In the genomic region with DNA sequence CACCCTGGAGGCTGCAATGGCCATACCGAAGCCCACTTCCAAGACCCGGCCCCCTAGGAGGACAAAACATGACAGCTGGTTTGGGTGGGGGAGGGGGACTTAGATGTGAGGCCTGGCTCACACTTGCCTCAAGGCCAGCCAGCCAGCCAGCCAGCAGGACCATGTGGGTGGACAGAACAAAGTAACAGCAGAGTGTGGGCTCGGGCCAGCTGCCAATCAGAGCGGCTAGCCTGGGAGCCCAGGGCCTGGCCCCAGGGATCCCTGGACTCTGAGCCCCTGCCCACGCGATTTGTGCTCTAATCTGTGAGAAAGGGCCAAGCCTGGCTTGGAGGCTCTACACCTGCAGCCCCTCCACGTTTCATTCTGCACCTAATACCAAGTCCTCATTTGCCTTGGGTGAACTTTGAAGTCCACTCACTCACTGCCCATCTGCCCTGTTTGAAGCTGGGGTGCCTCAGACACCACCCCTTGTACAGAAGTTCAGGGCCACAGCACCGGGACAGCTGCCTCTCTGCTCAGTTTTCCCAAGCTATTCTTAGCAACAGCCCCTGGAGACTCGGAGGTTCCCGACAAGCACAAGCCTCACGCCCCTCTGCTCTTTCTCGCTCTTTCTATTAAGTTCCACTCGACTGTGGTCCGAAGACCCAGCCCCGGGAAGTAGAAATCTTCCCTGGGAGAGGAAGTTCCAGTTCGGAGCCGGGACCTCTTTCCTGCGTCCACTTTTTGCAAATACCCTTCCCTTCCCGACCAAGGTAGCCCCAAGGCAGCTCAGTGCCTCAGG, we compare ENCODE assay signal across 8 mouse cellular contexts. TPM values are rescaled to one million over a fixed set of nuclear protein-coding genes. Genes with fewer than 3 reads are reported as not detected.
DNase-seq lines count a peak whose midpoint lies in the region; ATAC-seq and TF ChIP-seq lines count a peak whose summit lies in the region.

No protein-coding gene starts in this region.

- H3K27me3 ChIP-seq in embryonic facial prominence, embryonic 10.5 days (replicated peaks; ENCODE audit: low read depth, poor library complexity, severe bottlenecking) = peaks cover 10% of the 10 kb centered on the region; the same call in 1 of the 2 replicates
- no peaks in the 10 kb centered on the region for H3K27me3 ChIP-seq in limb, embryonic 14.5 days (ENCODE audit: control insufficient read depth, insufficient read depth, low read length)
- H3K27me3 ChIP-seq in neural tube, embryonic 11.5 days (ENCODE audit: control insufficient read depth, insufficient read depth, low read length) = no peaks in the 10 kb centered on the region

- DNase-seq in lung, adult 2 months = no peak
- no peak for DNase-seq in lung, postnatal 25 days (ENCODE audit: low spot score)
- DNase-seq in embryonic facial prominence, embryonic 10.5 days (ENCODE audit: low spot score) = peak; percentile 58
- peak; percentile 58 to 69 for DNase-seq in heart, adult 18-20 months
- peak; percentile 88 for DNase-seq in kidney, adult 9 months
- DNase-seq in limb, embryonic 14.5 days (ENCODE audit: low spot score) = peak; percentile 44
- DNase-seq in neural tube, embryonic 11.5 days (ENCODE audit: low spot score) = peak; percentile 63
- DNase-seq in spleen, adult 12 weeks (ENCODE audit: low spot score) = no peak

- 11% methylated on average over 19 of the region's 19 CpGs for WGBS in lung, adult 2 months
- 9% methylated on average over 19 of the region's 19 CpGs for WGBS in embryonic facial prominence, embryonic 10.5 days
- WGBS in limb, embryonic 14.5 days = 8% methylated on average over 19 of the region's 19 CpGs
- 9% methylated on average over 19 of the region's 19 CpGs for WGBS in neural tube, embryonic 11.5 days

- H3K9me3 ChIP-seq in embryonic facial prominence, embryonic 10.5 days = no peaks in the 10 kb centered on the region
- H3K9me3 ChIP-seq in limb, embryonic 14.5 days (ENCODE audit: control insufficient read depth, low read length) = no peaks in the 10 kb centered on the region
- H3K9me3 ChIP-seq in neural tube, embryonic 11.5 days (ENCODE audit: control insufficient read depth, low read length) = no peaks in the 10 kb centered on the region

- H3K9ac ChIP-seq in limb, embryonic 14.5 days (ENCODE audit: low read depth, low read length, severe bottlenecking) = peak overlapping the region; percentile 50
- peak overlapping the region; percentile 48 for H3K9ac ChIP-seq in neural tube, embryonic 11.5 days (ENCODE audit: low read length)

- H3K4me2 ChIP-seq in limb, embryonic 14.5 days (replicated peaks; ENCODE audit: low read depth, low read length, severe bottlenecking) = peak overlapping the region; percentile 90
- H3K4me2 ChIP-seq in neural tube, embryonic 11.5 days (ENCODE audit: low read depth) = peak overlapping the region; percentile 65

- peak overlapping the region; percentile 89 for H3K27ac ChIP-seq in embryonic facial prominence, embryonic 10.5 days (replicated peaks)
- peak overlapping the region; percentile 95 for H3K27ac ChIP-seq in limb, embryonic 14.5 days (replicated peaks; ENCODE audit: low read depth, low read length)
- peak overlapping the region; percentile 90 for H3K27ac ChIP-seq in neural tube, embryonic 11.5 days (ENCODE audit: low read depth, low read length)

- H3K4me3 ChIP-seq in lung, adult 2 months (replicated peaks; ENCODE audit: extremely low read depth, low read depth, low read length) = peak overlapping the region; percentile 61
- H3K4me3 ChIP-seq in embryonic facial prominence, embryonic 10.5 days = peak overlapping the region; percentile 67
- H3K4me3 ChIP-seq in limb, embryonic 14.5 days (replicated peaks; ENCODE audit: low read length) = peak overlapping the region; percentile 53
- H3K4me3 ChIP-seq in neural tube, embryonic 11.5 days (ENCODE audit: low read depth, low read length) = peak overlapping the region; percentile 43

- TF ChIP-seq POLR2A in lung, adult 2 months (IDR thresholded peaks at IDR 0.05; ENCODE audit: borderline replicate concordance, extremely low read depth, low read depth, low read length) = no peak
- no peak for TF ChIP-seq POLR2A in limb, embryonic 14.5 days (IDR thresholded peaks at IDR 0.05; ENCODE audit: borderline replicate concordance, extremely low read depth, insufficient read depth, insufficient read length)

- no peak for ATAC-seq in limb, embryonic 14.5 days (ENCODE audit: low FRiP score, low read depth)
- no peak for ATAC-seq in neural tube, embryonic 11.5 days (ENCODE audit: insufficient read depth, low FRiP score, low TSS enrichment)

- peaks cover 45% of the 10 kb centered on the region for H3K36me3 ChIP-seq in embryonic facial prominence, embryonic 10.5 days (replicated peaks)
- peaks cover 37% of the 10 kb centered on the region for H3K36me3 ChIP-seq in limb, embryonic 14.5 days (ENCODE audit: control insufficient read depth, insufficient read depth, low read length)
- H3K36me3 ChIP-seq in neural tube, embryonic 11.5 days (ENCODE audit: control insufficient read depth, insufficient read depth, low read length) = peaks cover 9% of the 10 kb centered on the region

- peaks cover 7% of the 10 kb centered on the region; the same call in 1 of the 2 replicates for H3K4me1 ChIP-seq in lung, adult 2 months (ENCODE audit: control insufficient read depth, insufficient read depth, low read length)
- peaks cover 46% of the 10 kb centered on the region for H3K4me1 ChIP-seq in embryonic facial prominence, embryonic 10.5 days
- peaks cover 13% of the 10 kb centered on the region for H3K4me1 ChIP-seq in limb, embryonic 14.5 days (ENCODE audit: control insufficient read depth, insufficient read depth, low read length)
- H3K4me1 ChIP-seq in neural tube, embryonic 11.5 days (ENCODE audit: control insufficient read depth, insufficient read depth, low read length) = peaks cover 15% of the 10 kb centered on the region

- TF ChIP-seq CTCF in lung, adult 2 months (IDR thresholded peaks at IDR 0.05; ENCODE audit: insufficient read depth, low read length) = no peak

RNA-seq across cellular contexts. Expression of gene Gamt, which starts 0.8 kb away (rescaled TPM):
- 26.4 and 29.7 TPM in 2 replicates for polyA plus RNA-seq in lung, adult 2 months (2012; rRNA removed)
- polyA plus RNA-seq in embryonic facial prominence, embryonic 10.5 days (2016; fragmentation: Nextera tagmentation; extraction: Ambion mirVana) = 24.4 and 25.0 TPM in 2 replicates
- total RNA-seq in heart, adult 18-20 months (2021) = 10 to 100 TPM in 1 of 2 experiments, 1 to 10 TPM in 1; 8.9 to 14.8 TPM
- 74.1 and 80.5 TPM in 2 replicates for polyA plus RNA-seq in limb, embryonic 14.5 days (2012; rRNA removed)
- 75.7 and 90.8 TPM in 2 replicates for polyA plus RNA-seq in limb, embryonic 14.5 days (2014; fragmentation: Nextera tagmentation; extraction: Ambion mirVana)
- polyA plus RNA-seq in neural tube, embryonic 11.5 days (2014; fragmentation: Nextera tagmentation; extraction: Ambion mirVana) = 35.1 and 37.7 TPM in 2 replicates

RNA-seq across cellular contexts. Expression of gene Dazap1, which starts 1.2 kb away (rescaled TPM):
- 65.9 and 68.5 TPM in 2 replicates for polyA plus RNA-seq in lung, adult 2 months (2012; rRNA removed)
- 56.2 and 58.5 TPM in 2 replicates for polyA plus RNA-seq in embryonic facial prominence, embryonic 10.5 days (2016; fragmentation: Nextera tagmentation; extraction: Ambion mirVana)
- total RNA-seq in heart, adult 18-20 months (2021) = 10 to 100 TPM; 46.9 to 58.8 TPM
- 243 and 272 TPM in 2 replicates for polyA plus RNA-seq in limb, embryonic 14.5 days (2012; rRNA removed)
- 46.1 and 50.7 TPM in 2 replicates for polyA plus RNA-seq in limb, embryonic 14.5 days (2014; fragmentation: Nextera tagmentation; extraction: Ambion mirVana)
- 49.8 and 51.9 TPM in 2 replicates for polyA plus RNA-seq in neural tube, embryonic 11.5 days (2014; fragmentation: Nextera tagmentation; extraction: Ambion mirVana)

RNA-seq across cellular contexts. Expression of gene Ndufs7, which starts 11.1 kb away (rescaled TPM):
- 421 and 497 TPM in 2 replicates for polyA plus RNA-seq in lung, adult 2 months (2012; rRNA removed)
- 303 and 309 TPM in 2 replicates for polyA plus RNA-seq in embryonic facial prominence, embryonic 10.5 days (2016; fragmentation: Nextera tagmentation; extraction: Ambion mirVana)
- total RNA-seq in heart, adult 18-20 months (2021) = 1,000 to 10,000 TPM; 1,019 to 1,055 TPM
- 338 and 449 TPM in 2 replicates for polyA plus RNA-seq in limb, embryonic 14.5 days (2012; rRNA removed)
- polyA plus RNA-seq in limb, embryonic 14.5 days (2014; fragmentation: Nextera tagmentation; extraction: Ambion mirVana) = 349 and 366 TPM in 2 replicates
- polyA plus RNA-seq in neural tube, embryonic 11.5 days (2014; fragmentation: Nextera tagmentation; extraction: Ambion mirVana) = 247 and 261 TPM in 2 replicates

RNA-seq across cellular contexts. Expression of gene Rps15, which starts 32.2 kb away (rescaled TPM):
- polyA plus RNA-seq in lung, adult 2 months (2012; rRNA removed) = 1,318 and 1,397 TPM in 2 replicates
- 1,079 and 1,119 TPM in 2 replicates for polyA plus RNA-seq in embryonic facial prominence, embryonic 10.5 days (2016; fragmentation: Nextera tagmentation; extraction: Ambion mirVana)
- total RNA-seq in heart, adult 18-20 months (2021) = 100 to 1,000 TPM; 745 to 872 TPM
- 3,060 and 3,829 TPM in 2 replicates for polyA plus RNA-seq in limb, embryonic 14.5 days (2012; rRNA removed)
- polyA plus RNA-seq in limb, embryonic 14.5 days (2014; fragmentation: Nextera tagmentation; extraction: Ambion mirVana) = 1,091 and 1,173 TPM in 2 replicates
- polyA plus RNA-seq in neural tube, embryonic 11.5 days (2014; fragmentation: Nextera tagmentation; extraction: Ambion mirVana) = 857 and 860 TPM in 2 replicates

RNA-seq across cellular contexts. Expression of gene Mum1, which starts 33.8 kb away (rescaled TPM):
- 39.6 and 42.0 TPM in 2 replicates for polyA plus RNA-seq in lung, adult 2 months (2012; rRNA removed)
- 95.9 and 98.1 TPM in 2 replicates for polyA plus RNA-seq in embryonic facial prominence, embryonic 10.5 days (2016; fragmentation: Nextera tagmentation; extraction: Ambion mirVana)
- total RNA-seq in heart, adult 18-20 months (2021) = 10 to 100 TPM; 11.4 to 14.2 TPM
- polyA plus RNA-seq in limb, embryonic 14.5 days (2012; rRNA removed) = 91.5 and 93.4 TPM in 2 replicates
- 50.1 and 57.3 TPM in 2 replicates for polyA plus RNA-seq in limb, embryonic 14.5 days (2014; fragmentation: Nextera tagmentation; extraction: Ambion mirVana)
- polyA plus RNA-seq in neural tube, embryonic 11.5 days (2014; fragmentation: Nextera tagmentation; extraction: Ambion mirVana) = 59.6 and 61.8 TPM in 2 replicates

Comparison
In these comparisons a context has a peak if more than half of its experiments do, and no peak if none do; other contexts are left out.
1. DNase-seq: peak in embryonic facial prominence, embryonic 10.5 days (single experiment), heart, adult 18-20 months (2 of 2), kidney, adult 9 months (single experiment), limb, embryonic 14.5 days (single experiment) and neural tube, embryonic 11.5 days (single experiment); none in lung, adult 2 months (single experiment), lung, postnatal 25 days (single experiment) and spleen, adult 12 weeks (single experiment).
2. Peak in every context shown above with its lines, with median percentiles within 50 percentile points of each other: H3K4me3 ChIP-seq and H3K27ac ChIP-seq.